Mouse (Mus musculus) forebrain, embryonic 13.5 days (tissue): ENCODE measurements around the gene Rhox2g. TPM values are rescaled to one million over a fixed set of nuclear protein-coding genes. Genes with fewer than 3 reads are reported as not detected.
"Not testable (repeated sequence)": the region's sequence is repeated elsewhere in the genome, so short reads cannot be mapped to it uniquely, and the experiment has no call there.

Experiments used
- ATAC-seq: fragments of 200-750 bp; cut with Nextera tagmentation; 2 replicates; pipeline ENCODE4 v1.8.0; 2017
- H3K27ac ChIP-seq: fragments of 300-500 bp; sonication (generic); 2 replicates; pipeline ENCODE4 v1.5.1; 2015; ENCODE audit warnings: inconsistent platforms, mild to moderate bottlenecking, moderate library complexity
- H3K27me3 ChIP-seq: fragments of 300-500 bp; sonication (generic); 2 replicates; pipeline ENCODE4 v1.6.1; 2015; ENCODE audit warnings: mild to moderate bottlenecking, inconsistent platforms
- H3K36me3 ChIP-seq: fragments of 300-500 bp; sonication (generic); 2 replicates; pipeline ENCODE4 v1.6.1; 2015; ENCODE audit warnings: mild to moderate bottlenecking, inconsistent platforms; ENCODE audit not compliant: poor library complexity, severe bottlenecking
- H3K4me1 ChIP-seq: fragments of 300-500 bp; sonication (generic); 2 replicates; pipeline ENCODE4 v1.6.1; 2015; ENCODE audit warnings: inconsistent platforms
- H3K4me2 ChIP-seq: fragments of 300-500 bp; sonication (generic); 2 replicates; pipeline ENCODE4 v1.6.1; 2015; ENCODE audit warnings: inconsistent platforms, mild to moderate bottlenecking, moderate library complexity
- H3K4me3 ChIP-seq: fragments of 300-500 bp; sonication (generic); 2 replicates; pipeline ENCODE4 v1.5.1; 2015; ENCODE audit warnings: mild to moderate bottlenecking, inconsistent platforms
- H3K9ac ChIP-seq: fragments of 300-500 bp; sonication (generic); 2 replicates; pipeline ENCODE4 v1.6.1; 2015; ENCODE audit warnings: mild to moderate bottlenecking, inconsistent platforms
- H3K9me3 ChIP-seq: fragments of 300-500 bp; sonication (generic); replicated peaks from 2 replicates; pipeline ENCODE4 v1.6.1; 2016; ENCODE audit warnings: inconsistent platforms
- WGBS: fragments of 180-500 bp; shearing (Covaris S2); methylation state at CpG from one replicate; pipeline ENCODE4 v1.1.7; 2015; 5-methylcytosine and 5-hydroxymethylcytosine counted together
- polyA plus RNA-seq: library from polyadenylated mRNA; unstranded; fragments of >200 nt; fragmentation: Nextera tagmentation; extraction: Ambion mirVana; gene quantifications from 2 replicates; pipeline ENCODE4 v1.2.1, GENCODE M21; 2015

Rhox2g gene
- polyA plus RNA-seq: not detected in 2 replicates

GRCm38 (mm10) chrX:37643370-37643769 is at the start of gene Rhox2g:
Rhox2g (minus strand) TSS chrX:37643470.
- not testable (repeated sequence) for H3K27ac ChIP-seq, H3K4me1 ChIP-seq, H3K4me2 ChIP-seq, H3K9ac ChIP-seq, H3K36me3 ChIP-seq, H3K4me3 ChIP-seq, H3K9me3 ChIP-seq, H3K27me3 ChIP-seq, ATAC-seq
- WGBS: 81% methylated on average over 6 of the region's 6 CpGs

- no peaks in the 10 kb centered on the region for H3K27me3 ChIP-seq
- H3K9me3 ChIP-seq: no peaks in the 10 kb centered on the region
- H3K4me2 ChIP-seq: no peak overlapping the region
- H3K4me1 ChIP-seq: no peaks in the 10 kb centered on the region
- H3K9ac ChIP-seq: no peak overlapping the region
- 78% methylated on average over 2 of the region's 2 CpGs for WGBS
- ATAC-seq: no peak
- H3K4me3 ChIP-seq: no peak overlapping the region
- no peak overlapping the region for H3K27ac ChIP-seq
- H3K36me3 ChIP-seq: no peaks in the 10 kb centered on the region
Measured at GRCm38 (mm10) chrX:37692261-37692660, 49.0 kb upstream of the Rhox2g start.

- no peak overlapping the region for H3K4me3 ChIP-seq
- ATAC-seq: no peak
- no peak overlapping the region for H3K27ac ChIP-seq
- 89% methylated on average over 24 of the region's 24 CpGs for WGBS
- H3K9me3 ChIP-seq: peaks cover 5% of the 10 kb centered on the region; the same call in 1 of the 2 replicates
- no peaks in the 10 kb centered on the region for H3K36me3 ChIP-seq
- no peak overlapping the region for H3K9ac ChIP-seq
- no peak overlapping the region for H3K4me2 ChIP-seq
- no peaks in the 10 kb centered on the region for H3K4me1 ChIP-seq
- no peaks in the 10 kb centered on the region for H3K27me3 ChIP-seq
Measured at GRCm38 (mm10) chrX:37683031-37683715, 39.9 kb upstream of the Rhox2g start.

GRCm38 (mm10) chrX:37673177-37673576 is 29.9 kb upstream of the Rhox2g start, which contains the start of gene Rhox2h:
Rhox2h (minus strand) TSS chrX:37673277.
- not testable (repeated sequence) for H3K4me2 ChIP-seq, ATAC-seq, H3K27me3 ChIP-seq, H3K36me3 ChIP-seq, H3K4me3 ChIP-seq, H3K27ac ChIP-seq, H3K9me3 ChIP-seq, H3K4me1 ChIP-seq, H3K9ac ChIP-seq
- 88% methylated on average over 8 of the region's 8 CpGs for WGBS

- not testable (repeated sequence) for H3K27me3 ChIP-seq, H3K27ac ChIP-seq, H3K9ac ChIP-seq, H3K4me3 ChIP-seq, H3K4me1 ChIP-seq, H3K9me3 ChIP-seq, H3K36me3 ChIP-seq, ATAC-seq, H3K4me2 ChIP-seq
- WGBS: 92% methylated on average over 1 of the region's 3 CpGs
Measured at GRCm38 (mm10) chrX:37668664-37669063, 25.4 kb upstream of the Rhox2g start, which contains the start of gene Rhox3h. Rhox3h (minus strand) TSS chrX:37668764.

- not testable (repeated sequence) for H3K4me3 ChIP-seq, H3K9ac ChIP-seq
- 90% methylated on average over 19 of the region's 20 CpGs for WGBS
Measured at GRCm38 (mm10) chrX:37651227-37651626, 8.0 kb upstream of the Rhox2g start, which contains the start of gene Rhox4g. Rhox4g (minus strand) TSS chrX:37651327.

GRCm38 (mm10) chrX:37628512-37628911 is 14.8 kb downstream of the Rhox2g start, which contains the start of gene Rhox3g:
Rhox3g (minus strand) TSS chrX:37628612.
- H3K4me1 ChIP-seq, ATAC-seq, H3K27ac ChIP-seq, H3K9ac ChIP-seq, H3K36me3 ChIP-seq, H3K4me3 ChIP-seq, H3K27me3 ChIP-seq, H3K4me2 ChIP-seq, H3K9me3 ChIP-seq: not testable (repeated sequence)
- WGBS: 90% methylated on average over 2 of the region's 2 CpGs

More at GRCm38 (mm10) chrX:37651227-37651626, 8.0 kb upstream of the Rhox2g start, which contains the start of gene Rhox4g:
- not testable (repeated sequence) for H3K9me3 ChIP-seq, ATAC-seq, H3K27me3 ChIP-seq, H3K36me3 ChIP-seq, H3K4me2 ChIP-seq, H3K4me1 ChIP-seq, H3K27ac ChIP-seq

- H3K36me3 ChIP-seq, ATAC-seq, H3K4me3 ChIP-seq, H3K27me3 ChIP-seq, H3K9ac ChIP-seq, H3K4me1 ChIP-seq, H3K9me3 ChIP-seq, H3K4me2 ChIP-seq, H3K27ac ChIP-seq: not testable (repeated sequence)
- 94% methylated on average over 19 of the region's 19 CpGs for WGBS
Measured at GRCm38 (mm10) chrX:37607604-37608003, 35.7 kb downstream of the Rhox2g start, which contains the start of gene Rhox4f. Rhox4f (minus strand) TSS chrX:37607704.

Other genes starting within 250 kb of the Rhox2g start
- gene Rhox2b, start 231.4 kb downstream of the Rhox2g start, polyA plus RNA-seq: not detected in 2 replicates
- gene Rhox4b, start 211.0 kb downstream of the Rhox2g start, polyA plus RNA-seq: not detected in 2 replicates
- not detected in 2 replicates for gene Rhox2c, start 189.8 kb downstream of the Rhox2g start, polyA plus RNA-seq
- gene Rhox3c, start 184.9 kb downstream of the Rhox2g start, polyA plus RNA-seq: not detected in 2 replicates
- not detected in 2 replicates for gene Rhox4c, start 163.1 kb downstream of the Rhox2g start, polyA plus RNA-seq
- not detected in 2 replicates for gene Rhox2d, start 150.0 kb downstream of the Rhox2g start, polyA plus RNA-seq
- gene Rhox4d, start 129.1 kb downstream of the Rhox2g start, polyA plus RNA-seq: not detected in 2 replicates
- not detected in 2 replicates for gene Rhox2e, start 113.0 kb downstream of the Rhox2g start, polyA plus RNA-seq
- gene Rhox3e, start 101.5 kb downstream of the Rhox2g start, polyA plus RNA-seq: not detected in 2 replicates
- not detected in 2 replicates for gene Rhox4e, start 86.1 kb downstream of the Rhox2g start, polyA plus RNA-seq
- gene Rhox2f, start 72.1 kb downstream of the Rhox2g start, polyA plus RNA-seq: not detected in 2 replicates
- not detected in 2 replicates for gene Rhox3f, start 62.5 kb downstream of the Rhox2g start, polyA plus RNA-seq
- not detected in 2 replicates for gene Rhox4f, start 35.8 kb downstream of the Rhox2g start, polyA plus RNA-seq
- not detected in 2 replicates for gene Rhox3g, start 14.9 kb downstream of the Rhox2g start, polyA plus RNA-seq
- gene Rhox4g, start 7.9 kb upstream of the Rhox2g start, polyA plus RNA-seq: not detected in 2 replicates
- not detected in 2 replicates for gene Rhox3h, start 25.3 kb upstream of the Rhox2g start, polyA plus RNA-seq
- gene Rhox2h, start 29.8 kb upstream of the Rhox2g start, polyA plus RNA-seq: not detected in 2 replicates
- not detected in 2 replicates for gene Rhox5, start 161.4 kb upstream of the Rhox2g start, polyA plus RNA-seq
- gene Rhox6, start 183.4 kb upstream of the Rhox2g start, polyA plus RNA-seq: not detected in 2 replicates
- not detected in 2 replicates for gene Rhox7a, start 188.2 kb upstream of the Rhox2g start, polyA plus RNA-seq
- gene Rhox8, start 235.5 kb upstream of the Rhox2g start, polyA plus RNA-seq: 0.24 TPM in 1 of 2 replicates, not detected in the other